Mouse (Mus musculus) brain, embryonic 14.5 days (tissue): Measurements from ENCODE around the gene Fam76a.

Source experiments
- CTCF ChIP-seq: fragments of 200-500 bp; IDR thresholded peaks from 2 replicates; pipeline ENCODE4 v1.5.1; 2012; ENCODE audit warnings: inconsistent platforms, mild to moderate bottlenecking, moderate library complexity, borderline replicate concordance; ENCODE audit not compliant: insufficient read depth, insufficient read length; ENCODE audit errors: extremely low read depth
- POLR2A ChIP-seq: fragments of 200-500 bp; IDR thresholded peaks from 2 replicates; pipeline ENCODE4 v1.6.1; 2012; ENCODE audit warnings: mild to moderate bottlenecking, inconsistent platforms, borderline replicate concordance; ENCODE audit not compliant: poor library complexity, insufficient read depth, insufficient read length, severe bottlenecking; ENCODE audit errors: extremely low read depth

DNA sequence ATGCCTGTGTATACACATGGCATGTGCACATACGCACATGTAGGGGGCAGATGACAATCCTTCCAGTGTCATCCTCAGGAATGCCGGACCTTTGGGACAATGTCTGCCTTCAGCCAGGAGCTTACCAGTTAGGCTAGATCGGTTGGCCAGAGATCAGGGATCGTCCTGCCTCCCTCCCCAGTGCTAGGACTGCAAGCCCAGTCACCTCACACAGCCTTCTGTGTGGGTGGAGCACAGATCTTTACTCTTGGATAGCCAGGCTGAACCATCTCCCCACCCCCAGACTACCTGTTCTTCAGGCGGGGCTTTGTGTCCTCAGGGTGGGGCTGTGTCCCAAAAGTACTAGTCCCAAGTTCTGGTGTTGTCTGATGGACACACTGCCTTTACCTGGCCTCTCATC lies 38.0 kb upstream of the Fam76a start:
- no peak for TF ChIP-seq CTCF
- no peak for TF ChIP-seq POLR2A
